Mouse (Mus musculus): ENCODE measurements at regions not wholly inside any gene's neighbourhood (a gene's known extent, or its start where the extent isn't known, plus 50 kb on each side); places are given as distances from the start of the nearest gene placed in this dataset.
"Not testable (repeated sequence)": the region's sequence is repeated elsewhere in the genome, so short reads cannot be mapped to it uniquely, and the experiment has no call there.

DNA sequence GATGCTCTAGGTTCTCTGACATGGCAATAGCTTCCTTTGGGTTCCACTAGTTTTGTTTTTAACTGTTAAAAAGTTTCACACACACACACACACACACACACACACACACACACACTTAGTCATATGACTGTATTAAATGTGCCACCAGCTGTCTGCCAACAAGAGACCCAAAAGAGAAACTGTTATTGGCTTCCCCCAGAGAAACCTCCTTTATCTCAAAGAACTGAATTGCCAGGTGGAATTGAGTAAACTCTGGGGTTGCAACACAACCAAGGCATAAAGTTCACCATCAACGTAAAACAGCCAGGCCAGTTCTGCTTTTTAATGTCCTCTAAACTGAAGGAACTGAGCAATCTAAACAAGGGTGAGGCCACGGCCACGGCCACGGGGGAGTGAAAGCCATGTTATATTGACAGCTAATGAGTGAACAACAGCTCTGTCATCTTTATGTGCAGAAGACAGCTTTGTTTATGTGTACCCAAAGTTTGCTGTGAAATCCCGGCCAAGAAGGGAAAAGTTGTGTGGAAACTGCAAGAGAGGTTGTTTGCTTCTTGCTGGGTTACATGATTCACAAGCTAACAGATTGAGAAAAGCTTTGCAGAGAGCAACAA, 69.3 kb downstream of the Btg1 start:
- DNase-seq = no peak

DNA sequence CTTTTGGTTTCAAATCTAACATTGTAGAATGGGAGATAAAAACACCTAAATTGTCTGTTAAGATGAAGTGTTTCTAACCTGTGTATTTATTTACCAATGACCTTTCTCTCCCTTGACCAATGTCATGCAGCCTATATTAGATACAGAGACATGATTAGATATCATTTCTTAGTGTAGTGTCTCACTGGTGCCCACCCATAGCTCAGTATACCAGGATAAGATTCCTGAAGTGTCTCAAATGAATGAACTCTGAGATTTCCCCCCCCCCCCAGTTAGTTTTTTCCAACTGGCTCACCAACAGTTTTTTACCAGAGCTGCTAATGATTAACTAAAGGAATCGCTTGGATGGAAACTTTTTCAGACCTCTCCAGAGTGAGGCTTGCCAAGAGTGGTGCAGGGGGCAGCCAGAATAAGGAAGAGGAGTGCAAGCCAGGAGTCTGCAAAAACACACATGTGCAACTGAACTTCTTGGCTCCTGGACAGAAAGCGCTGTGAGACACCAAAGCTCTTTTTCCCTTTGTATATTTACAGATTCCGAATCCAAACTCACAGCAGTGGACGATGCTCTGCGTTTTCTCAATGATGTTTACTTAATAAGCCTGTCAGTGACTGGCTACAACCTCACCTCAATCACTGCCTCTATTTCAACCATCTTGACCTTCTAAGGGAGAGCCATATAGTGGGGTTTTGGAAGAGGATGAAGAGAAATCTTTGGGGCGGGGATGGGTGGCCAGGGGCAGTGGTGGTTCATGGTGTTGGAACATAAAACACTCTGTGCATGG, 70.0 kb downstream of the Btg1 start:
- no peak for DNase-seq

DNA sequence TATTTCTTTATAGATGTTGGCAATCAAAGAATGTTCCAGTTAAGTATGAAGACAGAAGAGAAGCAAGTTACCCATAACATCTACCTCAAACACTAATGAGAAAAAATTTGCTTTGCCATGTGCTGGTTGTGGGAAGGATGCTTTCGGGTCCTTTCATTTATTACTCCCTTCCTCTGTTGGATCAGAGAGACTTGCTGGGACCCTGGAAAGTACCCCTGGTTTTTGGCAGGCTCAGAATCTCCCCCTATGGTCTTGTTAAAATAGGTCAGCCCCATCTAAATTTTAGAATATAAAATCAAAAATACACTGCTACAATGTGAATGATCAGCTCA, 70.6 kb downstream of the Btg1 start:
- DNase-seq = no peak

DNA sequence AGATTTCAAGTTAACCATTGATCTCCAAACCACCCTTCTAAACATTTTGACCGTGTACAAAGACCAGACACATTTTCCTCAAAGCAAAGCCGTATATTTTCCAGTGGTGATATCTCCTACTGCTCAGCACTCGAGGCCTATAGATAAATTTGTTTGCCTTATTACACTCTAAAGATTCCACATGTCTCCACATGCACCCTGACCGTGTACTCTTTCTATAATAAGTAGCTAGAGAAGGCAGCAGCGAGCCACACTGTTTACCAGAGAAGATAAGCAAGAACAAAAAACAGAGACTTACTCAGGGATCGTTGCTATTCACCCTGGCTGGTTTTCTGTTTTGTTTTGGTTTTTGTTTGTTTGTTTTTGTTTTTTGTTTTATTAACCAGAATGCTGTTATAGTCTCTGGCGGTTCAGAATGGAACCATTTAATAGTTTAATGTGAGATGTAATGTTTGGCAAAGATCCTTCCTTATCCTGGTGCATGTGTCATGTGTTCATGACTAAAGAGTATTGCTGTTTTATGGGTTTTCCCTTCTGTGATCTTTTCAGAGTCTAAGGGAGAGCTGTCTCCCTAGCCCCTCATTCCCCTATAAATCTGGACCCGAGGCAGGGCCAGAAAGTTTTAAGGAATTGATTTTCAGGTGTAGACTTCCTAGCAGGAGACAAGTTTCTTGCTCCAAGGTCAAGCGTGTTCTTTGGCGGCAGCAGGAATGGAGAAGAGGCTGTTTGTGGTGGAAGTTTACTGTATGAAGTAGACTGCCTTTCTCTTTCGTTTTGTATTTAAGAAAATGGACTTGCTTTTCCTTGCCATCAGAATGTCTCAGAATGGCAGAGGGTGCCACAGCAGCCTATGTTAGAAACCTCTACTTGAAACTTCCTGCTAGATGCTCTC, 73.4 kb downstream of the Btg1 start:
- DNase-seq = no peak

DNA sequence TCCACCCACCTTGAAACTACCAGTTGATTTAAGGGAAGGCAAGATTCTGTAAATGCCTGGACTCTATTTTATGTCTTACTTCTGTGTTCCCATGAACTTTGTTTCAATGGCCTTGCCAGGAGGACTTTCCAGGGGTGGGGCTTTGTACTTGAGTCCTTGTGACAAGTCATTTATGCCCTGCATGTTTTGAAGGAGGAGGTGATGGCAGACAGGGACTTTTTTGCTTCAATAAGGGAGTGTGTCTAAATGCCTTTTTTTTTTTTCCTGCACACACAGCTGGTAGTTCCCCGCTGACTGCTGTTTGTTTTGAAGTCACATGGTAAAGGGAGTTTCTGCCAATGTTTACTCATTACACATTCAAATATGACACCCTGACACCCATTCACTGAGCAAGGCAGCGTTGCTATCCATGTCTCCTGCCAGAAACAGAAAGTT, 74.1 kb downstream of the Btg1 start:
- peak; percentile 54 to 67 for DNase-seq

DNA sequence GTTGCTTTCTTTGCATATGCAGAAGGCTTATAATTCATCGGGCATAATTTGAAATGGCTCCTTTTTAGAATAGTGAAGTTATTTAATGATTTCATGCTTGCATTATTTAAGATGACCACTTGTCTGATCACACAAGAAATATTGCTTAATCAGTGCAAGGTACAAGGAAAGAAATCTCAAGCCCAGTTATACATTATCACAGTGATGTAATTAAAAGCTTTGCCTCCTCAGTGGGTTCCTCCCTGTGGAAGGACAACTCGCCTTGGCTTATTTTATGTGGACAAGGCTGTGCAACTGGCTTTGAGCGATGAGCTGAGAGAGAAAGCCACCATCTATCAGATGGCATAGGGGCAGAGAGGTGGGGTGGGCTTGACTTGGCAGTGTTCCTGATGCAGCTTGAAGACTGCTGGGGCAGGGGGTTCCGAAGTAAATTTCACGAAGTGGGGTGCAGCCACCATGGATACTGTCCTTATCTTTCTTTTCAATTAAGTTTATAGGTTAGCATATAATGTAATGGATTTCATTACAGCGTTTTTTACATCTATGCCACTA, 74.6 kb downstream of the Btg1 start:
- no peak for DNase-seq

DNA sequence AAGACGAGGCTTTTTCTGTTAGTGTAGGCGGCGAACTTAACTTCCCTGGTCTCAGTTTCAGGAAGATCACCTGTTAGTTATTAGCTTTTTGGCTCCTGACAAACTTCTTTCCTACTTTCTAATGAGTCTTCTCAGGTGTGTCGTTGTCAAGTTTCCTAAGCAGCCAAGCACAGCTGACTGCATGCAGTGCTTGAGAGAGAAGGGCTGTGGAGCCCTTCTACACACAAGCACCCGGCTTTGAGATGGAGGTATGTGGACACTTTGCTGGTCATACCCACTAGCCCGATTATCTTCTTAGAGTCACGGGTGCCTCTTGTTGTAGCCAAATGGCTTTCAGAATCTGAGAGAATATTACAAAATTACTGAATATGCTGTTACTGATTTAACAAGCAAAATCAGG, 76.0 kb downstream of the Btg1 start:
- DNase-seq = no peak

DNA sequence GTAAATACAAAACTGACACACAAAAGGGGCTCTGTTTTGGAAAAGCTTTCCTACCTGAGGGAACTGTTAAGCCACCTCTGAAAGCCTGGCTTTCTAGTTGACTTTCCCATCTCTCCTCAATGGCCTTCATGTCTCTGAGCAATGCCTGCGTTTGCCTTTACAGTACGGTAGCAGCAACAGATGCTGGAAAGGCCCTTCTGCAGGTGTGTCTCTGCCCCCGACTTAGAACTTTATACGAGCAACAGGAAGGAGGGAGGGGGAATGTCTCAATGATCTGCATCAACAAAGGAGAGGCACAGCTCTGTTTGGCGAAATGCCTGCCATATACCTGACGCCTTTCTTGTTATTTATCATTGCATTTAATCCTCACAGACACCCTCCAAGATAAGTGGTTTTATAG, 77.0 kb downstream of the Btg1 start:
- DNase-seq = peak; percentile 67 to 76

DNA sequence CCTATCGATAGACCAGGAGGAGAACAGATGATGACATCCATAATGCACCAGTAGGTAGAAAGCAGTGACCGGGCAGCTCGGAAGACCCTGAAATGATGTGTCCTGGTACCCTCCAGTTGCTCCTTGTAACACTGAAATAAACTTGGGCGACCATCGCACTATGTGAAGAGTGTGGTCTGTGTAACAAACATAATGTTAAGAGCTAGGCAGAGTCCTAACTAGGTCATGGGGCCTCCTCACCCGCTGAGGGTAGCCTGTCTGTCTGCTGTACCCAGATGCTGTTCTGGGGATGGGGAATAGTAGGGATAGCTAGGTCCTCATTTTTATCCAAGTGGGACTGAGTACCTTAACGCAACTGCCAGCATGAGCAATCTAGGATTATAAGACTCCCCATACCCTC, 79.8 kb downstream of the Btg1 start:
- DNase-seq = peak; percentile 40 to 55

DNA sequence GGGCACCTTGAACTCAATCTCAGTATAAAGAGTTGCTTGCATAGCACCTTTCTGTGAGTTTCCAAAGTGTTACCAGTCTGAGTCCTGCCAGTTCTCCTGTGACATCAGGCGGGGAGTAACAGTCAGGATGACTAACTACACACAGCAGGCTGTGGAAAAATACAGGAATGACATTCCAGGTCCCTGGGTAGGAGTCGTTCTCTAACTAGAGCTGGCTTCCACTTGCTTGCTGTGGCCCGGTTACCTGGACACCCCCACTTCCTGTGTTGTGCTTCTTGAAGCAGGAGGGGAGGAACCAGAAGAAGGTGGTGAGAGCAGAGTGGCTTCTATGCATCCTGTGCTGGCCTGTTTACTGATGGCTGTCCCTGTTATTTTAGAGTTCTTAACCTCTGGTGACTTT, 81.0 kb downstream of the Btg1 start:
- peak; percentile 72 to 80 for DNase-seq

DNA sequence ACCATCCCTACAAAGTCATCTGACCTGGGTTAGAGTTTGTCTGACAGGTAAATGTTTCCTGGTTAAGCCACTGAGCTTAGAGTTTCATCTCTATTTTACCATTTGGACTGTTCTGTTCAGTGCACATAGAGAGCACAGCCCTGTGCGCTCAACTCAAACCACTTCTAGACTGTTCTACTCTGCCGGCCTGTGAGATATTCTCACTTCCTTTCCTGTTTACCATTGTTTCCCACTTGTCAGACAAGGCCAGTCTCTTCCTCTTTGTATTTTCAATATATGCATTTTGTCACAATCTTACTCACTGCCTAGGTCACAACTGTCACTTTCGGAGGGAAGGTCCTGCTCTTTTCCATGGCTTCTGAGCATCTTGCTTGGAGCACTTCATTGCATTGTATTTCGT, 89.8 kb downstream of the Btg1 start:
- no peak for DNase-seq

DNA sequence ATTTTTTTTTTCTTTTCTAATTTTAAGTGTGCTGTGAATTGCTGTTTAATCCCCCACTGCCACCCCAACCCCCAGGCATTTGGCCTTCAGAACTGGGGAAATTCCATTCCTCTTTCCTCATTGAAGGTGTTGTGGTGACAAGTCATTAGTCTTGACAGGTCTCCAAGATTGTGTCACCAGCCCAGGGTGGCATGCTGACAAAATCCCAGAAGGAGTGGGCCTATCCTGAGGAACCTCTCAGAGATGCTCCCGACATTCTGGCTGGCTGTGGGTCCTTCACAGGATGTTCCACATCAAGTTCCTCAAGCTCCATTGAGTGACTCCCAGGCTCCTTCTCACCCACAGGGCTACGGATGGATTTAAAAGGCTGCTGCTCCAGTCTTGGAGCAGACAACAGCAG, 91.7 kb downstream of the Btg1 start:
- no peak for DNase-seq

DNA sequence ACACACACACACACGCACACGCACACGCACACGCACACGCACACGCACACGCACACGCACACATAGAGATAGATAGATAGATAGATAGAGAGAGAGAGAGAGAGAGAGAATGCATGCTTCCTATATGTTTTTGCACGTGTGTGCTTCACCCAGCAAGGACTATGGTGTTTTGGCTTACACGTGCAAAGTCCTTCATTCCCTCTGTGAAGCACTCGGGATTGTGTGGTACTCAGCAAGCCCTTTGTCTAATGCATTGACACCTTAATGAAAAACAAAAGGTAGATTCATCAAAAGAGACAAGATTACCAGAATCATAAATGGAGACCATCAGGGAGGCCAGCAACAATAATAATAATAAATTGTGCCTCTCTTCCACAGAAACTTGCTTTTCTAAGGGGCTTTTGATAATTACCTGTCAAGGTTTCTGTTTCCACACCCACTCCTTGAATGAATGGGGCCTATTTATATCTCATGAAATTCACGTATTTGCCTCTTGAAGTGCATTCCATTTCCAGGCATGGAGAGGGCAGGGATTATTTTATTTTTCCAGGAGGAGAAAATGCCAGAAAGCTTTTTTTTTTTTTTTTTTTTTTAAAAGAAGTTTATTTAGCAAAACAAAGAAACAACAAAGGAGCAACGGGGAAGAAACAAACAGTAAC, 93.0 kb downstream of the Btg1 start:
- DNase-seq = no peak

DNA sequence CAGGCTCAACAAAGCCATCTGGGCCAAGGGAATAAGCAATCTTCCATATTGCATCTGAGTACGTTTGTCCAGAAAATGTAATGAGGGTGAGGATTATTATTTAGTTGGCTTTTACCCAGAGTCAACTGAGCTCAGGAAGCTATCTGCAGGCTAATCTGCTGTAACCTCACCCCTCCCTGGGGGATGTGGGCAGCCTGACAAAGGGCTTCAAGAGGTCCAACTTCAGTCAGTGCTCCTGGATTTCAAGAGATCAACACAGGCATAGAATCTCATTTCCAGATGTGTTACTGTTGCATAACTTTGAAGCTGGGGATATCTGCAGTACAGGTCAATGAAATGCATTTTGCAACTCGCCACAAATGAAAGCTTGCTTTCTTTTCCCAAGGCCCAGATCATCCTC, 95.2 kb downstream of the Btg1 start:
- no peak for DNase-seq

DNA sequence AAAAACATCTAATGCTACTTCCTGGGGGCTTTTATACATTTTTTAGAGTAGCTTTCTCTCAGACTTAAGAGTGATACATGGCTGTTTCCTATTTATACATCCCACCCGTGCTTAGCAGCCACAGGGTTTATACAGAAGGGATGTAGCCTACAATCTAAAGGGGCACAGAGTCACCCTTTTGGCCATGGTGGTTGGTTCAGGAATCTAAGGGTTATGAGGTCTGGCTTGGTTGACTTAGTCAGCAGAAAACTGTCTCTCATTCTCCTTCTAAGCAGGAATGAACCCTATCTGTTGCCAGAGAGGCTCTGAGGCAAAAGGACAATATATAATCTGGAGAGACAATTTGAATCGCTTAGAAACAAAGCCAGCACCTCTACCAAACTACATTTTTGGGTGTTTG, 97.9 kb downstream of the Btg1 start:
- no peak for DNase-seq

DNA sequence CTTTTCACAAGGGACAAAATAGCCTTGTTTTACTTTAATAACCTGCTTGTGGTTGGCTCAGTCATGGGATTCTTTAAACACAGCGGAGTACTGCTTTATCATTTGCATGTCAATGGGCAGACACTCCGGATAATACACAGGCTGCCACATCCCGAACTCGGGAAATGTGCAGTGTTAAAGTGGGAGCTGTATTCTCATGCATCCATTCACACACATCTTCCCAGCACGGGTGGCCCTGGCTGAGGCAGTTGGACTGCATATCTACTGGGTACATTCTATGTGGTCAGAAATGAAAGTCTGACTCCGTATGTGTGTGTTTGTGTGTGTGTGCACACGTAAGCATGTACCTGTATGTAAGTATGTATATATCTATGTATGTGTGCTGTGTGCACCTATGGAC, 100.5 kb downstream of the Btg1 start:
- no peak for DNase-seq

DNA sequence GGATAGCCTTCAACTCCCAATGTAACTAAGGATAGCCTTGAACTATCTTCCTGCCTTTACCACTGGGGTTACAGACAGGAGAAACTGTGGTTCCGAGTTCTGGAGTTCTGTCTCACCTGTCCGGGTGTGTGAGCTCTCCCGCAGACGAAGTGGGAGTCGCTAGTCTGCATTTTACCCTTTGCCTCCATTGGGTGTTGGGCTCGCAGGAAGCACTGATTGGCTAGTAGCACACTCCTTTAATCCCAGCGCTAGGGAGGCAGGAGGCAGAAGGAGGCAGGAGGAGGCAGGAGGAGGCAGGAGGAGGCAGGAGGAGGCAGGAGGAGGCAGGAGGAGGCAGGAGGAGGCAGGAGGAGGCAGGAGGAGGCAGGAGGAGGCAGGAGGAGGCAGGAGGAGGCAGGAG, 101.9 kb downstream of the Btg1 start:
- DNase-seq = not testable (repeated sequence)

DNA sequence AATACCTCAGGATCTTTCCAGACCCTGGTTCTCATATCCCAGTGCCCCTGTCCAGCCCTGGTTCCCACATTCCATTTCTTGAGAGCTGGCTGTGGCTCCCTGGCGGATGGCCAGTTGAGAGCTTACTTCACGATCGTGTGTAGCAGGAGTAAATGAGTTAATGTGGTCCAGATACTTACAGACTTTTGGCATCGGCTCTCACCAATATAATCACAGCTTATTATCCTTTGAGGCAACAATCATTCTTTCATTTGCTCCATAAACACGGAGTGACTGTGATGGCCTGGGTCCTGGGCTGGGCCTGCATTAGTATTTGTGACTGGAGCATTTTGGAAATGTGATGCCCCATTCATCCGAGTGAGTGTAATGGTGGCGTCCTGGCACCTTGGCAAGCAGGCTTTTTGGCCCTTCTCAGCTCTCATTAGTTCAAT, 103.5 kb downstream of the Btg1 start:
- DNase-seq = no peak

DNA sequence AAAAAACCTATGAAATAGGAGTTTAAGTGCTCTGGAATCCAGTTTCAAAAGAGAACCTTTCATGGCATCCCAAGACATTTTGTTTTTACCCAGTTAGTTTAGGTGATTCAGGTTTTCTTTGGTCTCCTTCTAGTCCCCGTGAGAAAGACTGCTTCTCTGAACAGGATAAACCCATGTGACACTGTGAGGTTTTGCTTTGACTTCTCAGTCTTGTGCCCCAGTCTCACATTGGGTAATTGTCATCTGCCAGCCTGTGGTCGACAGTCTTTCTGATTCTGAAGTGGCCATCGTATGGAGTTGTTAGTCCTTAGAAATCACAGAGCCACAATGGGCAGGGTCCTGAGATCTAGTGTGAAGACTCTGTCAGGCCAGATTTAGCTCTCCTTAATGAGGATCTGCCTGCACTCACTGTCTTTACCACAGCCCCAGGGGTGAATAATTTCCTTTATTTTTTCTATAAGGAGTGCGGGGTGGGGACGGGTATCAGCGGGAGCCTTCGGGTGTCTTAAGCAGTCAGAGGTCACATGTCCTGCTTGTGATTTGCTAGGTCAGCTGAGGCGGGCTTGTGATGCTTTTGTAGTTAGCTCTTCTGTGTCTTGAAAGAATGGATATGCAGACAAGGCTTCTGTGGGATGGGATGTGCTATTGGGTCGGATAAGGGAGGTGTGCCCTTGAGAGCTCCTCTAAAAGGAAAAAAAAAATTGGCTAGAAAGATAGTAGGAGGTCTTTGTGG, 104.3 kb downstream of the Btg1 start:
- no peak for DNase-seq

DNA sequence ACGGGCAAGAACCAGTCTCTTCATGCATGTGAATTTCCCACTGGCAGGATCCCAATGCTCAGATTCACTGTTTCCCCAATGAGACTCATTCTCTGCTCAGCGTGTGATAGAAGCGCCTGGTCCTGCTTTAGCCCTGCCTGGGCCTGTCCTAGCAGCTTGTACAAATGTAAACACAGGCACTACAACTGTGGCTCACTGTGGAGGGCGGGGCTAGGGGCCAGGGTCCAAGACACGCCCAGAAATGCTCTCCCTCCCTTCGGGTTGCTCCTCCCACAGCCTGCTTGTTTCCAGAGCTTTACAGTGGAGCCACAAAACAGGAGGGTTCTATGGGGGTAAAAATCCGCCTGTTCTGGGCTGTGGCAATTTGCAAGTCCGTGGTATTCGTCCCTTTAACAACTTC, 105.7 kb downstream of the Btg1 start:
- DNase-seq = peak; percentile 64 to 78

DNA sequence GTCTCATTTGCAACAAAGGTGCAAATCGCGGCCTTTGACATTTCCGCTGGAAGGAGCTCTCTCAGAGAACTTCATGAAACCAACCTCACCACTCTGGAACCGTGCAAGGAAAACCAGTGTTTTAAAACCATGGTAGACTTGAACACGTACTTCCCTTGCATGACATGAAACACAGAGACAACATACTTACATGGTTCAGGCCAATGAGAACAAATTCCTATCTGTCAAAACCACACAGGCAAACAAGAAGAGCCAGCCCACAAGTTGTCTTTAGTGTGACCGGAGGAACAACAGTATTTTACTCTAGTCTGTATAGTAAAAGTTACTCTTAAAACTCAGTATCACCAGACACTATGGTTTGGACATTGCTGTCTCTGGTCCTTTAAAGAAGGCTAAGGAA, 106.3 kb downstream of the Btg1 start:
- DNase-seq = no peak

Measured in thymus, postnatal 36 days (tissue).